Mouse (Mus musculus) bone marrow, adult 2 months (tissue): ENCODE data around the gene Stx1a.

Source experiments
- CTCF ChIP-seq: fragments of 200-500 bp; IDR thresholded peaks from 2 replicates; pipeline ENCODE4 v1.5.1; 2011; ENCODE audit warnings: low read length, control low read depth; ENCODE audit not compliant: control insufficient read depth, insufficient read depth
- POLR2A ChIP-seq: fragments of 200-500 bp; IDR thresholded peaks from 2 replicates; pipeline ENCODE4 v1.6.1; 2011; ENCODE audit warnings: low read depth, mild to moderate bottlenecking, control low read depth, low read length, borderline replicate concordance; ENCODE audit not compliant: control insufficient read depth

- TF ChIP-seq POLR2A (no peak), CTCF (no peak)
These were observed 33.5 kb upstream of the Stx1a start for GRCm38 (mm10) chr5:134989741-134990140.
